Mouse (Mus musculus) brain, embryonic 18.5 days (tissue): Measurements from ENCODE around the gene Bcam.
"Not testable (repeated sequence)": the region's sequence is repeated elsewhere in the genome, so short reads cannot be mapped to it uniquely, and the experiment has no call there.

Experiments
- DNase-seq: peaks from one replicate; pipeline ENCODE4 v3.0.0-alpha.2; 2012; ENCODE audit warnings: low read depth, low spot score

The Bcam gene

DNA sequence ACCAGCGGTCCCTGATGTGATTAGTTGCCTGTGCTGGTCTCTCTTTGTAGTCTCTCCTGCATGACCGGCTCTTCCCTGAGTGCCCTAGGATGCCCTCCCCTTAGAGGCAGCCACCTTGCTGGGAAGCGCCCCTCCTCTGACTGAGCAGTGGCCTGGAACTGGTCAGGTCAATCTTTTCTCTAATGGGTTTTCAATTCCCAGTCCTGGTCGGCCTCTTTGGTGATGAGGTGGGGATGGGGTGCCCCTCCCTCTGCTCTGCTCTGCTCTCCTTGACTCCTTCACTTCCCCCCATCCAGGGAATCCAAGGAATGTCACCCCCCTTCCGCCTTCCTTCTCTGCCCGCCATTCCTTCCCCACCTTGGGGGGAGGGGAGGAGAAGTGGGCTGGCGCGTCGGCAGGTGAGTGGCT lies at the start of gene Bcam:
Bcam (minus strand) TSS at position 33 of the 408 bp plus-strand sequence.
- no peak for DNase-seq

GRCm38 (mm10) chr7:19818875-19819274 lies 48.1 kb upstream of the Bcam start:
- no peak for DNase-seq

GRCm38 (mm10) chr7:19818440-19818839 lies 47.6 kb upstream of the Bcam start:
- DNase-seq, result no peak

DNA sequence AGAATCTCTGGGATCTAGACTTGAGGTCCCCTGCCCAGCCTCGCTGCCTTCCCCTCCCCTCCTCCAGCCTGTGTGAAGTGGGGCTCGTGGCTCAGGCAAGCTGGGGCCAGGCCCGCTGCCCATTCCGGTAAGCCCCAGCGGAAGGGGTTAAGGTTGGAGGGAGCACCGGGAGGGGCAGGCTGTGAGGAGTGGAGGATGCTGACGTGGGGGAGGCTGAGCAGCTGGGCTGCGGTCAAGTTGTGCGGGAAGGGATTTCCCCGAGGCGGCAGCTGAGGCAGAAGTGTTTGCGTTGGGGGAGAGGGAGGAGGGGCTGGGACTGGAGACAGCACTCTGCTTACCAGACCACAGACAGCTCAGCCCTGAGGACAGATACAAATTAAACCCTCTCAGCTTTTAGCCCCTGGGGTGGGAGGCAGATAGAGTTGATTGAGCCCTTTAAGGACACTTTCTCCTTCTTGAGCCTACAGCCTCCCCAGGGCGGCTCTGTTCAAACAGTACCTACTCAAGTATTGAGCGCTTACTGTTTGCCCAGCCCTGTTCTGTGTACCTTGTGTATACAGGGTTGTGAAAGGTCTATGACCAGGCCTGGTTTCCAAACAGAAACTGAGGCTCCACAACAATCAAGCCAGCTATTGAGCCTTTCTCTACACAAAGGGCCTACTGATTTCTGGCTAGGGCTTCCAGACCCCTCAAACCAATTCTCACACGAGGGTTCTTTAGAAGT lies 46.7 kb upstream of the Bcam start:
- no peak for DNase-seq

DNA sequence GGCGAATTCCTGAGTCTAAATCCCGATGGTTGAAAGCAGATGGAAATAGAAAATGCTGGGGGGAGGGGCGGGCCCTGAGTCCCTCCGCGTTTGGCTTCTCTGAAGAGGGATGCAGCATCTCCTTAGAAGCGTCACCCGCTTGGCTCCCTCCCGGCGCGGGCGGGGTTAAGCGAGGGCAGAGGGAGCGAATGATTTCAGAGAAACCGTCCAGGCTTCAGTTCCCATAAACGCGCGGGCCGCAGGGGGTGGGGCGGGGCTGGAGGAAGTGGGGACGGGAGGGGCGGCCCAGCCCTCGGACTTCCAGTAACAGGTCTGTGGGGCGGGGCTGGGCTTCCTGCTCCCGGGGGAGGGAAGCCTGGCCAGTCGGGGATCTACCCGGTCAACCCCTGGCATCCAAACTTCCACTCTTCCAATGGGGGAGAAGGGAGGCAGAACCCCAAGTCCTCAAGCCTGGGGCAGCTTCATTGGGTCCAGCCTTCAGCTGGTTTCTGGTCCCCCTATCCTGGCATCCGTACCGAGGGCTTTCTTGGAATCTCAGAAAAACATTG lies 45.5 kb upstream of the Bcam start:
- DNase-seq, result no peak

- DNase-seq, result no peak
Measured at GRCm38 (mm10) chr7:19815296-19816223, 44.7 kb upstream of the Bcam start.

- no peak for DNase-seq
Measured at GRCm38 (mm10) chr7:19813579-19814122, 42.8 kb upstream of the Bcam start.

- DNase-seq, result no peak
Measured at GRCm38 (mm10) chr7:19813161-19813560, 42.3 kb upstream of the Bcam start.

DNA sequence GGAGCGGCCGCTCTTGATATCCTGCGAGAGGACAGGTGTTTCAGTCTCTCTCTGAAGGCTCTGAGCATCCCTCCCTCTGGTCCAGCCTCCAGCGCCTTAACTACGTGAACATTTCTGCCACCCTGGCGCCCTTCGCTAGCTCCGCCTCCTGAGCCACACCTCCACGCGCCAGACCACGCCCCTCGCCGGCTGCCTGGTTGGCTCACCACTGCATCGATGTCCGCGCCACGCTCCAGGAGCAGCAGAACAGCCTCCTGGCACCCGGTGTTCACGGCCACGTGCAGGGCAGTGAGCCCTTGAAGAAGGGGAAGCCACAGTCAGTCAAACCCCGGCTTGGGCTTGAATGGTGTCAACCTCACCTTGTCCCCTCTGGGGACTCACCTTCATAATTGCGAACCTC lies 40.3 kb upstream of the Bcam start:
- no peak for DNase-seq

DNA sequence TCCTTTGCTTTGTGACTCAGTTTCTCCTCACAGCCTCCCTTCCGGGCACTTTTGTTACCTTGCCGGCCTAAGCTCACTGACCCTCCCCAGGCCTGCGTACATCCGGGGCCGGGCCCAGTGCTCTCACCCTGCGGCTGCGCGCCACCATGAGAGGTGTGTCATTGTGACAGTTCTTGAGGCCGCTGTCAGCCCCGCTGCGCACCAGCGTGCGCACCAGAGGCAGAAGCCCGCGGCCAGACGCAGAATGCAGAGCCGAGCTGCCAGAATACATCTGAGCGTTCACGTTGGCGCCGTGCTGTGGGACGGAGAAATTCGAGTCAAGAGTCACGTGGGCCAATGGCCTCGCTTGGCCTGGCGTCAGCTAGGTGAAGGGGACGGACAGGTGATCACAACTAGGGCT lies 38.6 kb upstream of the Bcam start:
- no peak for DNase-seq

GRCm38 (mm10) chr7:19806356-19806969 lies 35.6 kb upstream of the Bcam start:
- no peak for DNase-seq

- DNase-seq, result no peak
Measured at GRCm38 (mm10) chr7:19802995-19803394, 32.2 kb upstream of the Bcam start.

DNA sequence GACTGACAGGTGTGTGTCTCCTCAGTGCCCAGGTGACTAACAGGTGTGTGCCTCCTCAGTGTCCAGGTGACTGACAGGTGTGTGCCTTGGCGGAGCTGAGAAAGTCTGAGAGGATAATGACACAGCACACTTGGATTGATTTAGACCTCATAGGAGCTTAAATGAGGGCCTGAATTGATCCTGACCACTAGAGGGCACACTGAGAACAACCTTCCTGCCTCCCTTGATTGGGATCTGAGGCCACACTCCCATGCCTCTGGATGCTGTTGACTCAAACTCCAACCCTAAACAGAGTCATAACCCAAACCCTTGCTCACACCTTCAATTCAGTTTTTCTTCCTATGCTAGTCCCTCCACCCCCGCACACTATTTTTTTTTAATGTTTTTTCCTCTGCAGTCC lies 29.9 kb upstream of the Bcam start:
- DNase-seq, result no peak

DNA sequence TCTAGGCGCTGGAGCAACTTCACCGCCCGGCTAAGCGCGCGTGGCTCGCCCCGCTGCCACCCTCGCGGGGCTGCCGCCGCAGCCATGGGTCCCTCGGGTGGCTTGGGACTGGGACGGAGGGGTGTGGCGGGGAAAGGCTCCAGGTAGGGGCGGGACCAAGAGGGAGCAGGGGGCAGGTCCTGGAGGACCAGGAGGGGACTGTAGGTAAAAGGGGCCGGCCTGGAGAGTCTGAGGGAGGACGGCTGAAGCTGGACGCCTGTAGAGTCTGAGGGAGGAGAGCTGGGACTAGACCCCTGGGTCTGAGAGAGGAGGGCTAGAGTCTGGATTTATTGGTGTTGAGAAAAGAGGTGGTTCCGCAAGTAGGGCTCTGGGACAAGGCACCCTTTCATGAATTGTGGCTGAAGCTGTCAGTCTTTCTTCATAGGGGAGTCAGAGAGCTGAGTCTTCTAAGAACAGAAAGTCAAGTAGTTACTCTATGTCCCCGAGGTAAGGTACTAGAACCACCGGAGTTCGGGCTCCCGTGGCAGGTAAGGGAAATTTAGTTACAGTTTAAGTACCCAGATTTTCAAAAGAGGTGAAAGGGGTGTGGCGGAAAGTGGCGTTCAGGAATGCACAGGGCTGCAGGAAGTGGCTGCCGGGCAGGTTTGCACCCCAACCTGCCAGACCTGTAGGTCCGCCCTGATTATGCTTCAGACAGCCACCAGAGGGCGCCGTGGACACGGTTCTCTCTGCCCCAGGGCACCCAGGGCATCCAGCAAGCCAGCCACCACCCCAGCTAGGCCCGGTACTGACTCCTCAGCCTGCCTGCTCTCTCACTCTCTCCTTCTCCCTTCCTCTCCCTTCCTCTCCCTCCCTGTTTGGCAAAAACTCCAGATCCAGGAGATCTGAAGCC lies 26.1 kb upstream of the Bcam start, which contains the start of gene Cblc:
Cblc (minus strand) TSS at position 113 of the 892 bp plus-strand sequence.
- no peak for DNase-seq

DNA sequence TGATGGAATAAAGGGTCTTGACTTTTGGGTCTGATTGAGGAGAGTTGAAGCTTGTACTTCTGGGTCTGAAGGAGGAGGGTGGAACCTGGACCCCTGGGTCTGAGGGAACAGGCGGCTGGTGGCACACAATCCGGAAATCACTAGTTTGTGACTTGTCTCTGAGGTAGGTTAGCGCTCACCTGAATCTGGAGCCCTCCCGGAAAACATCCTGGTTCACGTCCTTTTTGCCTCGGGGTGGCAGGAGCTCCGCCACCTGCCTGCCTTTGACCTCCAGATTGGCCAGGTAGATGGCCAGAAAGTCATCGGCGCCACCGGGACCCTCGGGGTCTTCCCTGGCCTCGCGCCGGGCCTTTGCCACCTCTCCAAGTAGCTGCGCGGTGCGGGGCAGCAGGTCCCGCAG lies 25.4 kb upstream of the Bcam start:
- no peak for DNase-seq

- DNase-seq, result no peak
Measured at GRCm38 (mm10) chr7:19795236-19795635, 24.4 kb upstream of the Bcam start.

GRCm38 (mm10) chr7:19792701-19793630 lies 22.1 kb upstream of the Bcam start:
- DNase-seq, result no peak

GRCm38 (mm10) chr7:19791504-19791903 lies 20.7 kb upstream of the Bcam start:
- DNase-seq, result not testable (repeated sequence)

- DNase-seq, result no peak
Measured at GRCm38 (mm10) chr7:19789904-19790347, 19.1 kb upstream of the Bcam start.
